Mouse (Mus musculus): ENCODE data around the gene Fam171a2. TPM values are rescaled to one million over a fixed set of nuclear protein-coding genes. Genes with fewer than 3 reads are reported as not detected.

The Fam171a2 gene
- polyA plus RNA-seq, 1 experiment from 2014 or later, result 2.5 TPM

Small RNA genes lying within 50 kb of the gene (microRNA-seq; reads per million reads assigned to microRNA genes)
- gene Mir6930, result not detected

Other genes with a start within 250 kb of the Fam171a2 start
- 60.6 and 67.4 TPM in 2 replicates for gene Hdac5, start 217.5 kb downstream of the Fam171a2 start, polyA plus RNA-seq (2015; fragmentation: Nextera tagmentation; extraction: Ambion mirVana)
- gene BC030867, start 198.8 kb downstream of the Fam171a2 start, polyA plus RNA-seq (2015; fragmentation: Nextera tagmentation; extraction: Ambion mirVana), result 10.8 and 12.4 TPM in 2 replicates
- gene Asb16, start 178.9 kb downstream of the Fam171a2 start, polyA plus RNA-seq (2015; fragmentation: Nextera tagmentation; extraction: Ambion mirVana), result 0.12 TPM in 1 of 2 replicates, not detected in the other
- 53.0 and 53.4 TPM in 2 replicates for gene Tmub2, start 162.8 kb downstream of the Fam171a2 start, polyA plus RNA-seq (2015; fragmentation: Nextera tagmentation; extraction: Ambion mirVana)
- 12.2 and 13.2 TPM in 2 replicates for gene Atxn7l3, start 151.1 kb downstream of the Fam171a2 start, polyA plus RNA-seq (2015; fragmentation: Nextera tagmentation; extraction: Ambion mirVana)
- gene Ubtf, start 127.9 kb downstream of the Fam171a2 start, polyA plus RNA-seq (2015; fragmentation: Nextera tagmentation; extraction: Ambion mirVana), result 70.5 and 71.4 TPM in 2 replicates
- 38.9 and 47.2 TPM in 2 replicates for gene Slc4a1, start 81.5 kb downstream of the Fam171a2 start, polyA plus RNA-seq (2015; fragmentation: Nextera tagmentation; extraction: Ambion mirVana)
- 6.8 and 7.6 TPM in 2 replicates for gene Rundc3a, start 54.3 kb downstream of the Fam171a2 start, polyA plus RNA-seq (2015; fragmentation: Nextera tagmentation; extraction: Ambion mirVana)
- 239 and 243 TPM in 2 replicates for gene Slc25a39, start 39.7 kb downstream of the Fam171a2 start, polyA plus RNA-seq (2015; fragmentation: Nextera tagmentation; extraction: Ambion mirVana)
- 187 and 207 TPM in 2 replicates for gene Grn, start 17.4 kb downstream of the Fam171a2 start, polyA plus RNA-seq (2015; fragmentation: Nextera tagmentation; extraction: Ambion mirVana)
- 8.6 and 10.8 TPM in 2 replicates for gene Itga2b, start 22.4 kb upstream of the Fam171a2 start, polyA plus RNA-seq (2015; fragmentation: Nextera tagmentation; extraction: Ambion mirVana)
- gene Gpatch8, start 108.7 kb upstream of the Fam171a2 start, polyA plus RNA-seq (2015; fragmentation: Nextera tagmentation; extraction: Ambion mirVana), result 34.9 and 47.0 TPM in 2 replicates
- gene Gm11627, start 131.8 kb upstream of the Fam171a2 start, polyA plus RNA-seq (2015; fragmentation: Nextera tagmentation; extraction: Ambion mirVana), result 21.0 and 22.0 TPM in 2 replicates
- gene Fzd2, start 156.7 kb upstream of the Fam171a2 start, polyA plus RNA-seq (2015; fragmentation: Nextera tagmentation; extraction: Ambion mirVana), result 12.2 and 15.4 TPM in 2 replicates
- 0.40 and 0.79 TPM in 2 replicates for gene Meioc, start 216.0 kb upstream of the Fam171a2 start, polyA plus RNA-seq (2015; fragmentation: Nextera tagmentation; extraction: Ambion mirVana)

Data from stomach, embryonic 16.5 days (tissue).